ENCODE assay signal across 20 mouse cellular contexts in genomic region chr10:7049901-7050300, GRCm38 (mm10). TPM values are rescaled to one million over a fixed set of nuclear protein-coding genes. Genes with fewer than 3 reads are reported as not detected.
"Had no signal": no experiment of that assay in that cellular context is flagged by ENCODE, and none has a peak within 500 bp of the region (broad histone marks: within the 10 kb centered on the region; RNA-seq: fewer than 3 reads in every experiment).

No protein-coding gene starts in this region.

- H3K4me2 ChIP-seq: kidney, embryonic 15.5 days; liver, embryonic 13.5 days; midbrain, embryonic 12.5 days; midbrain, embryonic 15.5 days; neural tube, embryonic 12.5 days; neural tube, embryonic 15.5 days had no signal

- H3K36me3 ChIP-seq: kidney, embryonic 15.5 days; liver, embryonic 13.5 days; midbrain, embryonic 12.5 days; midbrain, embryonic 15.5 days; neural tube, embryonic 12.5 days; neural tube, embryonic 15.5 days had no signal

- H3K27me3 ChIP-seq: kidney, embryonic 15.5 days; liver, embryonic 13.5 days; midbrain, embryonic 12.5 days; midbrain, embryonic 15.5 days; neural tube, embryonic 12.5 days; neural tube, embryonic 15.5 days had no signal

- H3K4me3 ChIP-seq: kidney, embryonic 15.5 days; left cerebral cortex, adult 2 months; liver, embryonic 13.5 days; midbrain, embryonic 12.5 days; midbrain, embryonic 15.5 days; neural tube, embryonic 12.5 days; neural tube, embryonic 15.5 days had no signal

- H3K9me3 ChIP-seq: kidney, embryonic 15.5 days; liver, embryonic 13.5 days; midbrain, embryonic 12.5 days; midbrain, embryonic 15.5 days; neural tube, embryonic 12.5 days; neural tube, embryonic 15.5 days had no signal

- H3K27ac ChIP-seq: kidney, embryonic 15.5 days; left cerebral cortex, adult 2 months; liver, embryonic 13.5 days; midbrain, embryonic 12.5 days; midbrain, embryonic 15.5 days; neural tube, embryonic 12.5 days; neural tube, embryonic 15.5 days had no signal

- DNase-seq: kidney, adult 8-10 months; kidney, postnatal 10 days; kidney, postnatal 36 days; layer of hippocampus, postnatal 36 days; liver, embryonic 13.5 days; lung, adult 2 months; lung, postnatal 14 days; lung, postnatal 4 days; retina, postnatal 1 day; right cerebral cortex, postnatal 25 days; spleen, adult 18-20 months; thymus, adult 18-20 months; thymus, postnatal 36 days had no signal

- ATAC-seq: midbrain, embryonic 15.5 days had no signal

- H3K4me1 ChIP-seq: liver, embryonic 13.5 days; neural tube, embryonic 12.5 days had no signal

- H3K9ac ChIP-seq: kidney, embryonic 15.5 days; liver, embryonic 13.5 days; midbrain, embryonic 12.5 days; midbrain, embryonic 15.5 days; neural tube, embryonic 12.5 days; neural tube, embryonic 15.5 days had no signal

RNA-seq across cellular contexts. Expression of gene Ipcef1, which starts 2.4 kb away (rescaled TPM):
- polyA plus RNA-seq: testis, adult 2 months had no signal
